Mouse (Mus musculus) thymus, adult 2 months (tissue): Measurements from ENCODE around the gene Gm17093.
"Not testable (repeated sequence)": the region's sequence is repeated elsewhere in the genome, so short reads cannot be mapped to it uniquely, and the experiment has no call there.

Experiments
- CTCF ChIP-seq: fragments of 200-500 bp; IDR thresholded peaks from 2 replicates; pipeline ENCODE4 v1.5.1; 2012; ENCODE audit warnings: mild to moderate bottlenecking, control low read depth, low read length, moderate library complexity, borderline replicate concordance; ENCODE audit not compliant: control insufficient read depth, poor library complexity, insufficient read depth; ENCODE audit errors: extremely low read depth
- POLR2A ChIP-seq: fragments of 200-500 bp; IDR thresholded peaks from 2 replicates; pipeline ENCODE4 v1.6.1; 2012; ENCODE audit warnings: mild to moderate bottlenecking, low read length, control low read depth, moderate library complexity; ENCODE audit not compliant: control insufficient read depth, poor library complexity, insufficient read depth; ENCODE audit errors: extremely low read depth

DNA sequence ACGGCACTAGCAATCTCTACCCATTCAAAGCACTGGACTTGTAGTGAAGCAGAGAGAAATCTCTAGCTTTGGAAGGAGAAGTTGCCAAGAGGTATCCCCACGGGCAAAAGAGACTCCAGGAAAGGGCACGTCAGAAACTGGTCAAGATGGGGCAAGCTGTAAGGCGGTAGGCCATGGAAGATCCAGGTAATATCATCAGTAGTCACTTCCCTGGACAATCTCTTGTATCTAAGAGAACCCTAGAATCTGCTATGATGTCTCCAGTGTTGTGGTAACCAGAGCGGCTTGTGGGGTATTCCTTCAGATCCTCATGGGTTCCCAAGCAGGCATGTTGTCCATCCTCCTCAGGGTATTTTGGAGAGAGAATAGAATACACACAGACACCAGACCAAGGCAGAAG lies at the start of gene Gm17093:
- TF ChIP-seq POLR2A, CTCF: not testable (repeated sequence)
